Mouse (Mus musculus): ENCODE measurements at regions not wholly inside any gene's neighbourhood (a gene's known extent, or its start where the extent isn't known, plus 50 kb on each side); places are given as distances from the start of the nearest gene placed in this dataset.
"Not testable (repeated sequence)": the region's sequence is repeated elsewhere in the genome, so short reads cannot be mapped to it uniquely, and the experiment has no call there.

DNA sequence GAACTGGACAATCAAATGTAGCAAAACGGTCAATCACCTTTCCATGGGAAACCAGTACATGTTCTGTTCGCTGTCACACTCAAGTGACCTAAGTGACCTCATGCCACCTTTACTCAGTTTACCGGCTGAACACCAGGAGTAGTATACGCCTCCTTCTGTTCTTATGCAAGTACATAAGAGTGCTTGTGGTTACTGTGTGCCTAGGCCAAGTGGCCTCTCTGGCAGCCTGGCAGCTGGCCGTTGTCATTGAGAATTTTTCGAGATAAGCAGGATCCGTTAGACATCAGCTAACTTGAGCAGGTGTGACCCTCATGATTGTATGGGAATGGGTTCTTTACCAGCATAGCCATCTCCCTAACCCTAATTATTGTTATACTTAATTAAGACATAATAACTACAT lies 167.5 kb downstream of the Tomm20 start:
- 95% methylated on average over 7 of the region's 7 CpGs for WGBS
- no peak overlapping the region for H3K27ac ChIP-seq (ENCODE audit: low read depth, low read length)
- no peak overlapping the region for H3K4me3 ChIP-seq (ENCODE audit: low read depth, low read length)

DNA sequence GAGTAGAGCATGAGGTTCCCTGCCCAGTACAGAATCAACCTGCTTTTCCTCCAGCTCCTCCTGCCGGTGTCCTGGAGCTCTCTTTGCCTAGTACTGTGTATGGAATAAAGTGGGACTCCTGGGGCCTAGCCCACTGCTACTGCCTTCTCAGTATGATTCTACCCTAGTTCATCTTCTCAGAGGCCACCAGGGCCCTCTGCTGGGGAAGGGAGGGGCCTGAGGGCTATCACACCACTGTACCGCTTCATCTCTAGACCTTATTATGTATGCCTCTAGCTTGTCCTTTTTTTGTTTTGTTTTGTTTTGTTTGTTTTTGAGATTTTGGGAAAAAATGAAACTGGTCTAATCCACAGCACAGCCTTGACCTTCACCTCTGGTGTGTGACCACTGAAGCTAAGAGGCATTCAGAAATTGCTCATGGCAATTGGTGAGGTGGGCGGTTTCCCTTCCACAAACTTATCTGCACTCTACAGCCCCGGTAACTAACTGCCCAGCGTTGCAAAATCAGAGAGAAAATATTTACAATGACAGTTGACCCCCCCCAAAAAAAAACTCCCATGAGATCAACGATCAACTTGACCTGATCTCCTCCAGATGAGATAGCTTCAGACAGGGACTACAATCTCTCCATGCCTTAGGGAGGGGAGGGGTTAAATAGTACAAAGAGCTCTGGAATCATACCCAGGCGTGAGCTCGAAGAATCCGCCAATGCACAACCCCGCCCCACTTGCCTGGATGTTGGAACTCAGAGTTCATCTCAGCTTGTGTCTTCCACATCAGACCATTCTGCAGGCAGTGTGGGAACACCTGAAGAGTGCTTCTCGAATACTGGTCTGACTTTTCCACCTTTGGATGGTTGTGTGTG lies 168.8 kb downstream of the Tomm20 start:
- WGBS, result 88% methylated on average over 11 of the region's 11 CpGs
- Histone ChIP-seq H3K4me1 (ENCODE audit: control insufficient read depth, insufficient read depth, low read length) (no peaks in the 10 kb centered on the region), H3K27ac (ENCODE audit: low read depth, low read length) (no peak overlapping the region), H3K9ac (ENCODE audit: low read length) (no peak overlapping the region), H3K36me3 (ENCODE audit: control insufficient read depth, insufficient read depth, low read length) (no peaks in the 10 kb centered on the region), H3K9me3 (ENCODE audit: control insufficient read depth, low read length) (no peaks in the 10 kb centered on the region), H3K4me3 (ENCODE audit: low read depth, low read length) (no peak overlapping the region), H3K27me3 (ENCODE audit: control insufficient read depth, insufficient read depth, low read length) (no peaks in the 10 kb centered on the region), H3K4me2 (no peak overlapping the region)
- DNase-seq (ENCODE audit: low spot score, missing footprints) (no peak), ATAC-seq (ENCODE audit: low FRiP score) (no peak)

More for the DNA sequence above, 167.5 kb downstream of the Tomm20 start:
- no peak for ATAC-seq (ENCODE audit: low FRiP score)
- Histone ChIP-seq H3K9me3 (ENCODE audit: control insufficient read depth, low read length) (no peaks in the 10 kb centered on the region), H3K4me2 (no peak overlapping the region), H3K9ac (ENCODE audit: low read length) (no peak overlapping the region), H3K27me3 (ENCODE audit: control insufficient read depth, insufficient read depth, low read length) (no peaks in the 10 kb centered on the region), H3K4me1 (ENCODE audit: control insufficient read depth, insufficient read depth, low read length) (no peaks in the 10 kb centered on the region), H3K36me3 (ENCODE audit: control insufficient read depth, insufficient read depth, low read length) (no peaks in the 10 kb centered on the region)
- DNase-seq (ENCODE audit: low spot score, missing footprints), result no peak

DNA sequence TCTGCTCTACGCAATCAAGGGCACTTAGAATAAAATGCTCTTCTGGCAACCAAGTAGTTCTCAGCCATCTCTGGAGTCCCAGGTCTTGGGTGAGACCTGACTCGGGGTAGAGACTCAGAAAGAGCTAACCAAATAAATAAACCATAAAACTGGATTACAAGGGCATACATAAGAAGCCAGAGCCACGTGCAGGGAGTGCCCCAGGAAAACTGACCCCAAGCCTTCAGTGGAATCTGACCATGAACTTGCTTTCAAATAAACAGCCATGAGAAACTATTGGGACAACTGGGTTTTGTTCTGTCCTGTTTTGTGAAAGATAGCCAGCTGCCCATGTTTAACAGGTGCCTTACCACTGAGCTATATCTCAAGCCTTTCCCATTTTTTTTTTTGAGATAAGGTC lies 170.3 kb downstream of the Tomm20 start:
- Histone ChIP-seq H3K27ac (ENCODE audit: low read depth, low read length) (no peak overlapping the region), H3K27me3 (ENCODE audit: control insufficient read depth, insufficient read depth, low read length) (no peaks in the 10 kb centered on the region), H3K4me3 (ENCODE audit: low read depth, low read length) (no peak overlapping the region), H3K9ac (ENCODE audit: low read length) (no peak overlapping the region), H3K4me1 (ENCODE audit: control insufficient read depth, insufficient read depth, low read length) (no peaks in the 10 kb centered on the region), H3K36me3 (ENCODE audit: control insufficient read depth, insufficient read depth, low read length) (no peaks in the 10 kb centered on the region), H3K4me2 (no peak overlapping the region), H3K9me3 (ENCODE audit: control insufficient read depth, low read length) (no peaks in the 10 kb centered on the region)
- ATAC-seq (ENCODE audit: low FRiP score) (no peak), DNase-seq (ENCODE audit: low spot score, missing footprints) (no peak)
- WGBS, result 66% methylated on average over 3 of the region's 3 CpGs

DNA sequence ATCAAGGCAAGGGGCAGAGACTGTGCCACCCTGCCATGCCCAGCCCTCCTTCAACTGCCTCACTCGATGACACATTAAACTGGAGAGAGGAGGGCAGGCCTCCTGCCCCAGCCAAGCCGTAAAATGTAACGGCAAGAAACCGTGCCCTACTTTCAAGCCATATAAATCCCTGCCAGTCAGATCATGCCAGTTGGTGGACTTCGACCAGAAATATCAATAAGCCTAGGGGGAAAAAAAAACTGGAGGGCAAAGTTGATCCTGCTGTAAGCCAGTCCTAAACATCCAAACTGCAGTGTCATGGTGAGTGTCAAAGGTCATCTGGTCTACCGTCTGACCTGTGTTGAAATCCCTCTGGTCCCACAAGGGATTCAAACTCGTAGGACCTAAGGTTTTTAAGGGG lies 170.8 kb downstream of the Tomm20 start:
- no peaks in the 10 kb centered on the region for H3K36me3 ChIP-seq (ENCODE audit: control insufficient read depth, insufficient read depth, low read length)
- no peak overlapping the region for H3K4me2 ChIP-seq
- H3K27me3 ChIP-seq (ENCODE audit: control insufficient read depth, insufficient read depth, low read length), result no peaks in the 10 kb centered on the region
- H3K4me3 ChIP-seq (ENCODE audit: low read depth, low read length), result no peak overlapping the region
- DNase-seq (ENCODE audit: low spot score, missing footprints) (no peak), ATAC-seq (ENCODE audit: low FRiP score) (no peak)
- H3K9me3 ChIP-seq (ENCODE audit: control insufficient read depth, low read length), result no peaks in the 10 kb centered on the region
- H3K4me1 ChIP-seq (ENCODE audit: control insufficient read depth, insufficient read depth, low read length), result no peaks in the 10 kb centered on the region
- H3K27ac ChIP-seq (ENCODE audit: low read depth, low read length), result no peak overlapping the region
- 85% methylated on average over 7 of the region's 7 CpGs for WGBS
- H3K9ac ChIP-seq (ENCODE audit: low read length), result no peak overlapping the region

DNA sequence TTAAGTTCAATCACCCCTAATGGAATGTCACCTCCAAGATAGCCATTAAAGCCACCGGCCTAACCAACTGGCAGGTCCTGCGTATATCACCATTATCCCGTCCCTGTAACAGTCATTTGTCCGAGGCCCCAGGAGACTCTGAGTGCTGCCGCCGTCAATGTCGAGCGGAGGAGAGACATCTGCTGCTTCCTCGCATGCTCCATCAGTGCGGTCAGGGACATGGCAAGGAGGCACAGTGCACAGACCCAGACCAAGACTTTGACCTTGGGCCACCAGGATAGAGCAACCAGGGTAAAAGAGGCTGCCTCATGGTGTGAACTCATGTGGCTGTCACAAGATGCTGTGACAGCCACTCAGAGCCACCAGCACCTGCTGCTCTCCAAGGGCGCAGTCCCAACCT lies 172.9 kb downstream of the Tomm20 start:
- DNase-seq (ENCODE audit: low spot score, missing footprints), result no peak
- ATAC-seq (ENCODE audit: low FRiP score), result no peak
- H3K27me3 ChIP-seq (ENCODE audit: control insufficient read depth, insufficient read depth, low read length), result no peaks in the 10 kb centered on the region
- H3K4me1 ChIP-seq (ENCODE audit: control insufficient read depth, insufficient read depth, low read length), result no peaks in the 10 kb centered on the region
- no peak overlapping the region for H3K4me2 ChIP-seq
- H3K4me3 ChIP-seq (ENCODE audit: low read depth, low read length), result no peak overlapping the region
- H3K36me3 ChIP-seq (ENCODE audit: control insufficient read depth, insufficient read depth, low read length), result no peaks in the 10 kb centered on the region
- no peaks in the 10 kb centered on the region for H3K9me3 ChIP-seq (ENCODE audit: control insufficient read depth, low read length)
- 90% methylated on average over 11 of the region's 11 CpGs for WGBS
- H3K9ac ChIP-seq (ENCODE audit: low read length), result no peak overlapping the region
- no peak overlapping the region for H3K27ac ChIP-seq (ENCODE audit: low read depth, low read length)

DNA sequence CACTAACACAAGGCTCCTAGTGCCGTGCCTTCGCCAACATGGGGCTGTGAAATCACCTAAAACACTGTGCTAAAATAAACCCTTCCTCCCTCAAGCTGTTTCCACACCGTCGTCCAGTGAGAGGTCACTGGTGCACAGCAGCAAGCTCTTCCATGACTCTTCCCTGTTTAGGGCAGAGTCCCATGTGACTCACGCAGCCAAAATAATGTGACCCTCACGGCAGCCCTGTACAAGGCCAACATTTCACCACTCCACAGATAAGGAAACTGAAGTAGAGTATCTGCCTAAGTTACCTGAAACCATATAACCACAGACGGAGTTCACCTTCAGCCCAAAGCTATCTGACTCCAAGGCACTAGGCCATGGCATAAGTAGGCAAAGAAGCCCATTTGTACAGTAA lies 173.4 kb downstream of the Tomm20 start:
- DNase-seq (ENCODE audit: low spot score, missing footprints) (no peak), ATAC-seq (ENCODE audit: low FRiP score) (no peak)
- no peaks in the 10 kb centered on the region for H3K27me3 ChIP-seq (ENCODE audit: control insufficient read depth, insufficient read depth, low read length)
- WGBS, result 87% methylated on average over 7 of the region's 7 CpGs
- no peak overlapping the region for H3K4me3 ChIP-seq (ENCODE audit: low read depth, low read length)
- H3K4me1 ChIP-seq (ENCODE audit: control insufficient read depth, insufficient read depth, low read length), result no peaks in the 10 kb centered on the region
- H3K9me3 ChIP-seq (ENCODE audit: control insufficient read depth, low read length), result no peaks in the 10 kb centered on the region
- no peak overlapping the region for H3K4me2 ChIP-seq
- no peaks in the 10 kb centered on the region for H3K36me3 ChIP-seq (ENCODE audit: control insufficient read depth, insufficient read depth, low read length)
- no peak overlapping the region for H3K27ac ChIP-seq (ENCODE audit: low read depth, low read length)
- H3K9ac ChIP-seq (ENCODE audit: low read length), result no peak overlapping the region

DNA sequence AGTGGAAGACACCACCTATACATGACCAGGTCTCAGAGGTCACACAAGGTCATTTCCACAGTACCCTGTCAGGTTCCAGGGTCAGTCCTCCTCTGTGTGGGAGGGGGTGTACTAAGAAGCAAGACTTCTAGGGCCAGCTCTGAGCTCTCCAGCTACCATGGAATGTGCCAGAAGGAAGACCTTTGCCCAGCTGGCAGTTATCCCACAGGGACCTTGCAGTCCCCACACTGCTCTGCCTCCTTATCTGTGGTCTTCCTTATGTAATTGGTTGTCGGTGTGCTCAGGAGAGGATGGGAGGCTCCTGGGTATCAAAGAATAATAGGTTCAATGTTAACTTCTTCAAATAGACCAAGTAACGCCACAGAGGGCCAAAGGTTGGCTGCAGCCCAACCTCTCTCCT lies 175.3 kb downstream of the Tomm20 start:
- not testable (repeated sequence) for H3K4me2 ChIP-seq; H3K27me3 ChIP-seq (ENCODE audit: control insufficient read depth, insufficient read depth, low read length); DNase-seq (ENCODE audit: low spot score, missing footprints); H3K36me3 ChIP-seq (ENCODE audit: control insufficient read depth, insufficient read depth, low read length); H3K27ac ChIP-seq (ENCODE audit: low read depth, low read length); ATAC-seq (ENCODE audit: low FRiP score); H3K4me1 ChIP-seq (ENCODE audit: control insufficient read depth, insufficient read depth, low read length); H3K4me3 ChIP-seq (ENCODE audit: low read depth, low read length); H3K9ac ChIP-seq (ENCODE audit: low read length); H3K9me3 ChIP-seq (ENCODE audit: control insufficient read depth, low read length)
- WGBS, result 93% methylated on average over 2 of the region's 2 CpGs

DNA sequence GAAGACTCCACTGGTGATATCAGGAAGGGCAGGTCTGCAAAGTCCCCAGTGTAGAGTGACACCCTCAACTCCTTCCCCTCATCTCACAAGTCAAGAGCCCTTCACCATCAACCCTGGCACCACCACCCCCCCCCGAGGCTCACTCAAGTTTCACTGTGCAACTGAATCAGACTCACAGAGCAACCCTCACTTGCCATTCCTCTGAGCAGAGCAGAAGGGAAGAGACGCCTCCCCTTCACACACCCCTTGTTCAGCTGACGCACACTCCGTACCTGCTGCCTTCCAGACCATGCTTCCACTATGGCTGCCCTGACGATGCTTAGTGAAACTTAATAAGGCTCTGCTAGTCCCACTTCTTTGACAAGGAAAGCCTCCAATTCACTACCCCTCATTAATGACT lies 174.4 kb upstream of the Irf2bp2 start:
- H3K9me3 ChIP-seq (ENCODE audit: control insufficient read depth, low read length), result no peaks in the 10 kb centered on the region
- no peak overlapping the region for H3K4me3 ChIP-seq (ENCODE audit: low read depth, low read length)

DNA sequence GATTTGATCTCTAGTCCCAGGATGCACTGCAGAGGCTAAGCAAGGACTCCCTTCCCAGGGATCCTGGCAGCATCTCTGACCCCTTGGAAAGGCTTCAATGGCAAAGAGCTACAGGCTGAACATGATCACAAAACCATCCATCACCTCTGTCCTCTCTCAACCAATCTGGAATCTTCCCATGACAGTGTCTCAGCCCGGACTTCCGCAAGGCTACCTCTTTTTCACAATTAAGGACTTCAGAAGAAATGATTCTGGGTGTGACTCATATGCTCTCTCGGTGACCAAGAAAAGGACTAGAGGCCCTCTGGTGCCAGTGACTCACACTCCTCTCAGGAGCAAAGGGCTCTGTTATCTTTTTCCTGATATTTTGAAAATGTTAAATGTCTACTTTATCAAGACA lies 173.6 kb upstream of the Irf2bp2 start:
- H3K27ac ChIP-seq (ENCODE audit: low read depth, low read length), result no peak overlapping the region
- H3K4me3 ChIP-seq (ENCODE audit: low read depth, low read length), result no peak overlapping the region
- DNase-seq (ENCODE audit: low spot score, missing footprints), result no peak
- ATAC-seq (ENCODE audit: low FRiP score), result no peak
- no peaks in the 10 kb centered on the region for H3K4me1 ChIP-seq (ENCODE audit: control insufficient read depth, insufficient read depth, low read length)
- H3K36me3 ChIP-seq (ENCODE audit: control insufficient read depth, insufficient read depth, low read length), result no peaks in the 10 kb centered on the region
- 85% methylated on average over 3 of the region's 3 CpGs for WGBS
- H3K9ac ChIP-seq (ENCODE audit: low read length), result no peak overlapping the region
- no peaks in the 10 kb centered on the region for H3K27me3 ChIP-seq (ENCODE audit: control insufficient read depth, insufficient read depth, low read length)
- H3K4me2 ChIP-seq, result no peak overlapping the region
- H3K9me3 ChIP-seq (ENCODE audit: control insufficient read depth, low read length), result no peaks in the 10 kb centered on the region

More for the DNA sequence above, 174.4 kb upstream of the Irf2bp2 start:
- Histone ChIP-seq H3K4me1 (ENCODE audit: control insufficient read depth, insufficient read depth, low read length) (no peaks in the 10 kb centered on the region), H3K27ac (ENCODE audit: low read depth, low read length) (no peak overlapping the region), H3K4me2 (no peak overlapping the region), H3K36me3 (ENCODE audit: control insufficient read depth, insufficient read depth, low read length) (no peaks in the 10 kb centered on the region), H3K27me3 (ENCODE audit: control insufficient read depth, insufficient read depth, low read length) (no peaks in the 10 kb centered on the region), H3K9ac (ENCODE audit: low read length) (no peak overlapping the region)
- DNase-seq (ENCODE audit: low spot score, missing footprints), result no peak
- WGBS, result 92% methylated on average over 5 of the region's 5 CpGs
- ATAC-seq (ENCODE audit: low FRiP score), result no peak

All from midbrain, embryonic 11.5 days (tissue).